Mouse (Mus musculus) hindbrain, embryonic 11.5 days (tissue): Measurements from ENCODE around the gene Top3a. TPM values are rescaled to one million over a fixed set of nuclear protein-coding genes. Genes with fewer than 3 reads are reported as not detected.

Experiments
- ATAC-seq: fragments of 200-750 bp; cut with Nextera tagmentation; 2 replicates; pipeline ENCODE4 v1.8.0; 2017; ENCODE audit warnings: mild to moderate bottlenecking, moderate TSS enrichment, moderate library complexity; ENCODE audit not compliant: low FRiP score
- DNase-seq: peaks from one replicate; pipeline ENCODE4 v3.0.0-alpha.2; 2015; ENCODE audit warnings: low spot score
- H3K27ac ChIP-seq: fragments of 300-500 bp; sonication (generic); 2 replicates; pipeline ENCODE4 v1.5.1; 2014; ENCODE audit warnings: mild to moderate bottlenecking, low read depth, low read length
- H3K27me3 ChIP-seq: fragments of 300-500 bp; sonication (generic); 2 replicates; pipeline ENCODE4 v1.6.1; 2014; ENCODE audit warnings: mild to moderate bottlenecking, low read length, moderate library complexity, mixed read lengths; ENCODE audit not compliant: control insufficient read depth, insufficient read depth
- H3K36me3 ChIP-seq: fragments of 300-500 bp; sonication (generic); 2 replicates; pipeline ENCODE4 v1.6.1; 2014; ENCODE audit warnings: mild to moderate bottlenecking, low read length, moderate library complexity, mixed read lengths; ENCODE audit not compliant: control insufficient read depth, insufficient read depth
- H3K4me1 ChIP-seq: fragments of 300-500 bp; sonication (generic); replicated peaks from 2 replicates; pipeline ENCODE4 v1.6.1; 2014; ENCODE audit warnings: low read length, mixed read lengths; ENCODE audit not compliant: control insufficient read depth, insufficient read depth
- H3K4me2 ChIP-seq: fragments of 300-500 bp; sonication (generic); replicated peaks from 2 replicates; pipeline ENCODE4 v1.6.1; 2014; ENCODE audit warnings: mild to moderate bottlenecking, low read depth, low read length
- H3K4me3 ChIP-seq: fragments of 300-500 bp; sonication (generic); 2 replicates; pipeline ENCODE4 v1.5.1; 2014; ENCODE audit warnings: low read depth, low read length
- H3K9ac ChIP-seq: fragments of 300-500 bp; sonication (generic); 2 replicates; pipeline ENCODE4 v1.6.1; 2014; ENCODE audit warnings: low read depth, low read length
- H3K9me3 ChIP-seq: fragments of 300-500 bp; sonication (generic); 2 replicates; pipeline ENCODE4 v1.6.1; 2016; ENCODE audit warnings: low read length; ENCODE audit not compliant: control insufficient read depth
- WGBS: fragments of 180-500 bp; shearing (Covaris S2); extraction: QIAGEN DNeasy Blood & Tissue Kit; methylation state at CpG from one replicate; pipeline ENCODE4 v1.1.7; 2014; 5-methylcytosine and 5-hydroxymethylcytosine counted together
- polyA plus RNA-seq: library from polyadenylated mRNA; unstranded; fragments of >200 nt; fragmentation: Nextera tagmentation; extraction: Ambion mirVana; gene quantifications from 2 replicates; pipeline ENCODE4 v1.2.1, GENCODE M21; 2014

Gene Top3a
- polyA plus RNA-seq, 1 experiment from 2014 or later = 13.1 TPM

DNA sequence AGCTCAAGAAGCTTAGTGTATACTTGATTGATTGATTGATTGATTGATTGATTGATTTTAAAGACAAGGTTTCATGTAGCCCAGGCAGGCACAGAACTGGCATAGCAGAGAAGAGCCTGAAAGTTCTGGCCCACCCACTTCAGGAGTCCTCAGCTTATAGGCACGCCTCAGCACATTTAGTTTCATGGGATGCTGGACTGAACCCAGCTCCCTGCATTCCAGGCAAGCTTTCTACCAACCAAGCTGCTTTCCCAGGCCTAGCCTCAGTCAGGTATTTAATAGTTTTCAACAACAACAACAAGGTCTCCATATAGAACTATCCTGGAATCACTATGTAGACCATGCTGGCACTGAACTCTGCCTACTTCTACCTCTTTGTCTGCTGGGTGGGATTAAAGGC lies 32.4 kb upstream of the Top3a start:
- 70% methylated on average over 1 of the region's 1 CpGs for WGBS
- Histone ChIP-seq H3K27me3 (no peaks in the 10 kb centered on the region), H3K36me3 (no peaks in the 10 kb centered on the region), H3K9me3 (no peaks in the 10 kb centered on the region), H3K4me3 (no peak overlapping the region; the same call in 1 of the 2 replicates), H3K27ac (no peak overlapping the region), H3K4me2 (peak overlapping the region; percentile 82; the same call in 1 of the 2 replicates), H3K4me1 (no peaks in the 10 kb centered on the region), H3K9ac (no peak overlapping the region)
- DNase-seq (no peak), ATAC-seq (no peak)

- 86% methylated on average over 4 of the region's 4 CpGs for WGBS
- Histone ChIP-seq H3K36me3 (no peaks in the 10 kb centered on the region), H3K4me3 (no peak overlapping the region), H3K4me2 (no peak overlapping the region), H3K9ac (no peak overlapping the region), H3K27ac (no peak overlapping the region), H3K4me1 (no peaks in the 10 kb centered on the region), H3K27me3 (no peaks in the 10 kb centered on the region), H3K9me3 (no peaks in the 10 kb centered on the region)
- no peak for DNase-seq
- ATAC-seq = no peak
Measured at GRCm38 (mm10) chr11:60808286-60809070, 31.3 kb upstream of the Top3a start.

GRCm38 (mm10) chr11:60800892-60801291 lies 23.7 kb upstream of the Top3a start:
- Histone ChIP-seq H3K9ac (no peak overlapping the region), H3K4me1 (no peaks in the 10 kb centered on the region), H3K4me2 (no peak overlapping the region), H3K9me3 (no peaks in the 10 kb centered on the region), H3K36me3 (0 out of 2 replicates have a peak, but pooled peaks cover 5% of the 10 kb centered on the region), H3K27ac (no peak overlapping the region), H3K4me3 (no peak overlapping the region), H3K27me3 (no peaks in the 10 kb centered on the region)
- 77% methylated on average over 1 of the region's 1 CpGs for WGBS
- DNase-seq = no peak
- no peak for ATAC-seq

GRCm38 (mm10) chr11:60799977-60800376 lies 22.8 kb upstream of the Top3a start:
- Histone ChIP-seq H3K36me3 (0 out of 2 replicates have a peak, but pooled peaks cover 5% of the 10 kb centered on the region), H3K4me3 (no peak overlapping the region), H3K9ac (no peak overlapping the region), H3K4me2 (no peak overlapping the region), H3K27ac (no peak overlapping the region), H3K27me3 (no peaks in the 10 kb centered on the region), H3K4me1 (no peaks in the 10 kb centered on the region), H3K9me3 (no peaks in the 10 kb centered on the region)
- ATAC-seq (no peak), DNase-seq (no peak)
- 93% methylated on average over 4 of the region's 4 CpGs for WGBS

DNA sequence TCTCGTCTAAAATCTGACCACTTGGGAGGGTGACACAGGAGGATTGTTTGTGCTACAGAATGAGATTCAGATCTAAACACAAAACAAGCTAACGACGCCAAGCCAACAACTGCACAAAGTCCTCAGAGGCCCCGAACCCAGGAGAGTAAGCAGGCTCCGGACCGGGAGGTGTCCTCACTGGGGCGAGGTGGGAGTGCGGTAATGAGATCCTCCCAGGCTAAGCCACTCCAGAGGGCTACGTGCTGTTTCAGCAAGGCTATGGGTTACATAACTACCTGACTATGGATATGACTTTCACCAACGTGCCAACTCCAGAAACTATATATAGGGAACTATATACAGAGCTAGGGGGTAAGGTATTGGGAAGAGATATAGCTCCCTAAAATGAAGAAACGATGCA lies 19.2 kb upstream of the Top3a start:
- Histone ChIP-seq H3K27ac (no peak overlapping the region), H3K4me2 (no peak overlapping the region), H3K36me3 (0 out of 2 replicates have a peak, but pooled peaks cover 5% of the 10 kb centered on the region), H3K27me3 (no peaks in the 10 kb centered on the region), H3K9ac (no peak overlapping the region), H3K4me3 (no peak overlapping the region), H3K4me1 (no peaks in the 10 kb centered on the region), H3K9me3 (no peaks in the 10 kb centered on the region)
- no peak for ATAC-seq
- DNase-seq = no peak
- WGBS = 91% methylated on average over 11 of the region's 11 CpGs

DNA sequence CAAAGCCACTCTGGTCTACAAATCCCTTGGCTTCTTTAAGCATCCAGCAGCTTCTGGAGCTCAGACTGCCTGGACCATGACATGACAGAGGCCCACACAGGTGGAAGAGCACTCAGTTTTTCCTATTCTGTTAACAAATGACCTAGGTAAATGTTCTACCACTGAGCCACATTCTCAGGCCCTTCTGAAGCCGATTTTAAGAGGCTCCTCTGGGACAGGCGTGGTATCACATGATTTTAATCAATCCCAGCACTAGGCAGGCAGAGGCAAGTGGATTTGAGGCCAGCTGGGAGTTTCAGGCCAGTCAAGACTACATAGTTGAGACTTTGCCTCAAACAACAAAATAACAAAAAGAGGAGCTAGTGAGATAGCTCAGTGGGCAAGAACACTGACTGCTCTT lies 13.3 kb upstream of the Top3a start:
- H3K4me3 ChIP-seq = no peak overlapping the region
- H3K9me3 ChIP-seq = no peaks in the 10 kb centered on the region
- WGBS = 80% methylated on average over 2 of the region's 2 CpGs
- H3K9ac ChIP-seq = no peak overlapping the region
- H3K27me3 ChIP-seq = no peaks in the 10 kb centered on the region
- H3K4me2 ChIP-seq = no peak overlapping the region
- no peaks in the 10 kb centered on the region for H3K4me1 ChIP-seq
- no peak overlapping the region for H3K27ac ChIP-seq
- DNase-seq (no peak), ATAC-seq (no peak)
- peaks cover 2% of the 10 kb centered on the region; the same call in 1 of the 2 replicates for H3K36me3 ChIP-seq

DNA sequence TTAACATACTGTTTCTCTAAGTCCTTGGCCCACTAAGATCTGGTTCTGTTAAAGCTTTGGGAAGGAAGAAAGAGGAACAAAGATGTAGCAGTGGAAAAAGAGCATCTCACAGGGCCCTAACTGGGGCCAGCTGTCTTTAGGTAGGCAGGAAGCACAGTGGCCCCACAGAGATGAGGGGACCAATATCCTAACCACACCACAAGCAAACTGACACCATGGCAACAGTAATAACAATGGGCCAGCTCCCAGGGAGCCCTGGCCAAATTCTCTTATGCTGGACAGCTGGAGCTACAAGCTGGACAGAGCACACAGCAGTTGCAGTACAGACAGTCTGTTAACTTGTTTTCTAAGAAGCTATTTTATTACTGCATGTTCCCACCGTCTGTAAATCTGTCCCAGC lies 10.4 kb upstream of the Top3a start:
- no peak overlapping the region for H3K27ac ChIP-seq
- no peak overlapping the region for H3K4me3 ChIP-seq
- WGBS = 71% methylated on average over 1 of the region's 1 CpGs
- DNase-seq = no peak
- H3K4me1 ChIP-seq = no peaks in the 10 kb centered on the region
- H3K36me3 ChIP-seq = peaks cover 9% of the 10 kb centered on the region; the same call in 1 of the 2 replicates
- no peaks in the 10 kb centered on the region for H3K27me3 ChIP-seq
- H3K9ac ChIP-seq = no peak overlapping the region
- ATAC-seq = no peak
- H3K4me2 ChIP-seq = no peak overlapping the region
- H3K9me3 ChIP-seq = no peaks in the 10 kb centered on the region

DNA sequence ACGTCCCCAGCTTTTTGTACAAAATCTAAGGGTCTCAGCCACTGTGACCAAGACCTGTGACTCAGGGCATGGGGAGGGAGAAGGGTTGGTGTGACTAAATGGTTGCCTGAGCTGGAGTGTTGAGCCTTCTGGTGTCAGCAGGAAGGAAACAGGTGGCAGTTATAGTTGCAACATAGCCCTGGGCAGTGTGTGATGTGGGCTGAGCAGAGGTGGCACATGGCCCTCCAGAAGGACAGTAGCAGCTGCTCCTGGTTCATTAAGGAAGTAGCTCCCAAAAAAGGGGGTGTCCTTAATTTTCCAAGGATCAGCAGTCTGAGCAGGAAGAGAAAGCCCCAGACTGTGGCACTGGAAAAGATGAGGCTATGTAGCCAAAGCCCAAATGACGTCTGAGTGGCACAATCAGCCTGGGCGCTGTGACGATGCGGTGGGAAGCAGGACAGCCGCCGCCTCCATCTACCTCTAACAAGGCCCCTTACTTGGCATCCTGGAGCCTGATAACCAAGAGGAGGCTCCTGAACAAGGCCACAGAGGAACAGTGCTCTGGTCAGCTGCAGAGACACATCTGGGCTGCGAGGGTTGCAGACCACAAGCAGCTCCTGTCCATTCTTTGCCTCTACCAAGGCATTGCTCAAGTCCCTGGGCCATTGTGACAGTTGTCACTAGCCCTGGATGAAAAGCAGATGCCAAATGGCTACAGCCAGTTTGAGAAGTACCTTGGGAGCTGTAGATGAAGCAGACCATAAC lies 7.2 kb upstream of the Top3a start:
- DNase-seq = no peak
- H3K27ac ChIP-seq = no peak overlapping the region
- 94% methylated on average over 8 of the region's 8 CpGs for WGBS
- peaks cover 9% of the 10 kb centered on the region; the same call in 1 of the 2 replicates for H3K36me3 ChIP-seq
- H3K4me1 ChIP-seq = peaks cover 17% of the 10 kb centered on the region
- no peak overlapping the region for H3K4me3 ChIP-seq
- H3K4me2 ChIP-seq = no peak overlapping the region
- H3K27me3 ChIP-seq = no peaks in the 10 kb centered on the region
- H3K9ac ChIP-seq = no peak overlapping the region
- no peaks in the 10 kb centered on the region for H3K9me3 ChIP-seq
- no peak for ATAC-seq
